Mouse (Mus musculus) erythroblast, embryonic 14.5 days (primary cell): ENCODE data around the gene Trim2.

Experiments used
- GATA1 ChIP-seq: IDR thresholded peaks from 2 replicates; pipeline ENCODE4 v1.6.1; 2012; ENCODE audit warnings: low read length, inconsistent platforms, mixed read lengths
- TAL1 ChIP-seq: IDR thresholded peaks from 3 replicates; pipeline ENCODE4 v1.6.1; 2012; ENCODE audit warnings: low read length, inconsistent platforms, mixed read lengths

GRCm38 (mm10) chr3:84191141-84191881, 115.4 kb downstream of the Trim2 start:
- TF ChIP-seq GATA1 (no peak), TAL1 (no peak)
